ENCODE assay signal across 14 mouse cellular contexts in genomic region chr10:39639783-39640182, GRCm38 (mm10). TPM values are rescaled to one million over a fixed set of nuclear protein-coding genes. Genes with fewer than 3 reads are reported as not detected.
DNase-seq lines count a peak whose midpoint lies in the region; ATAC-seq lines count a peak whose summit lies in the region.
"Had no signal": no experiment of that assay in that cellular context is flagged by ENCODE, and none has a peak within 500 bp of the region (broad histone marks: within the 10 kb centered on the region; RNA-seq: fewer than 3 reads in every experiment).

No protein-coding gene starts in this region.

- no peak overlapping the region for H3K9ac ChIP-seq in kidney, embryonic 15.5 days
- no peak overlapping the region for H3K9ac ChIP-seq in hindbrain, embryonic 16.5 days (ENCODE audit: low read depth, low read length)
- H3K9ac ChIP-seq: forebrain, embryonic 15.5 days had no signal

- intact Hi-C loops in left cerebral cortex, postnatal 14 days (cut with DNase I) = no loop called here

- peak overlapping the region; percentile 78 for H3K27ac ChIP-seq in kidney, embryonic 15.5 days
- H3K27ac ChIP-seq in embryonic facial prominence, embryonic 10.5 days (replicated peaks) = peak overlapping the region; percentile 84
- no peak overlapping the region for H3K27ac ChIP-seq in hindbrain, embryonic 16.5 days (ENCODE audit: low read depth, low read length)
- H3K27ac ChIP-seq: forebrain, embryonic 15.5 days had no signal

- 65% methylated on average over 5 of the region's 5 CpGs for WGBS in kidney, embryonic 15.5 days
- WGBS in embryonic facial prominence, embryonic 10.5 days = 82% methylated on average over 5 of the region's 5 CpGs
- 93% methylated on average over 5 of the region's 5 CpGs for WGBS in hindbrain, embryonic 16.5 days

- H3K9me3 ChIP-seq in kidney, embryonic 15.5 days (replicated peaks) = no peaks in the 10 kb centered on the region
- no peaks in the 10 kb centered on the region for H3K9me3 ChIP-seq in embryonic facial prominence, embryonic 10.5 days
- H3K9me3 ChIP-seq in hindbrain, embryonic 16.5 days (ENCODE audit: control insufficient read depth, low read length) = no peaks in the 10 kb centered on the region
- H3K9me3 ChIP-seq: forebrain, embryonic 15.5 days; G1E had no signal

- ATAC-seq in kidney, embryonic 15.5 days (replicated peaks; ENCODE audit: low FRiP score) = no peak
- no peak for ATAC-seq in hindbrain, embryonic 16.5 days
- ATAC-seq: forebrain, embryonic 15.5 days had no signal

- no peak overlapping the region for H3K4me2 ChIP-seq in kidney, embryonic 15.5 days
- H3K4me2 ChIP-seq in hindbrain, embryonic 16.5 days (ENCODE audit: low read length) = no peak overlapping the region
- H3K4me2 ChIP-seq: forebrain, embryonic 15.5 days; liver, embryonic 11.5 days had no signal

- no peaks in the 10 kb centered on the region for H3K27me3 ChIP-seq in kidney, embryonic 15.5 days
- H3K27me3 ChIP-seq in embryonic facial prominence, embryonic 10.5 days (replicated peaks; ENCODE audit: low read depth, poor library complexity, severe bottlenecking) = no peaks in the 10 kb centered on the region
- H3K27me3 ChIP-seq in hindbrain, embryonic 16.5 days (replicated peaks; ENCODE audit: control insufficient read depth, insufficient read depth, low read length) = no peaks in the 10 kb centered on the region
- H3K27me3 ChIP-seq: forebrain, embryonic 15.5 days had no signal

- H3K36me3 ChIP-seq in kidney, embryonic 15.5 days = peaks cover 41% of the 10 kb centered on the region
- H3K36me3 ChIP-seq in embryonic facial prominence, embryonic 10.5 days (replicated peaks) = peaks cover 27% of the 10 kb centered on the region
- no peaks in the 10 kb centered on the region for H3K36me3 ChIP-seq in hindbrain, embryonic 16.5 days (ENCODE audit: control insufficient read depth, insufficient read depth, low read length)
- H3K36me3 ChIP-seq: G1E had no signal

- H3K4me1 ChIP-seq in kidney, embryonic 15.5 days = peaks cover 36% of the 10 kb centered on the region
- H3K4me1 ChIP-seq in embryonic facial prominence, embryonic 10.5 days = peaks cover 62% of the 10 kb centered on the region
- H3K4me1 ChIP-seq in hindbrain, embryonic 16.5 days (ENCODE audit: control insufficient read depth, insufficient read depth, low read depth, low read length) = peaks cover 10% of the 10 kb centered on the region

- H3K4me3 ChIP-seq in kidney, embryonic 15.5 days (replicated peaks) = no peak overlapping the region
- H3K4me3 ChIP-seq in embryonic facial prominence, embryonic 10.5 days = peak overlapping the region; percentile 30; the same call in 1 of the 2 replicates
- H3K4me3 ChIP-seq in hindbrain, embryonic 16.5 days (ENCODE audit: low read length) = no peak overlapping the region
- H3K4me3 ChIP-seq: forebrain, embryonic 15.5 days had no signal

- DNase-seq in adrenal gland, adult 2 months = peak; percentile 69
- no peak for DNase-seq in adrenal gland, adult 8-10 months
- DNase-seq in kidney, adult 11 months = no peak
- DNase-seq in embryonic facial prominence, embryonic 10.5 days (ENCODE audit: low spot score) = no peak
- peak; percentile 62 for DNase-seq in skeletal muscle tissue, adult 2 months (ENCODE audit: low read depth, low spot score)
- DNase-seq in left cerebral cortex, postnatal 14 days (ENCODE audit: low spot score in 2 of 2) = no peak
- DNase-seq: heart, postnatal 36 days; kidney, adult 2 months; thymus, adult 18-20 months had no signal

RNA-seq across cellular contexts. Expression of gene Traf3ip2, which starts 27.0 kb away (rescaled TPM):
- total RNA-seq in adrenal gland, adult 2 months (2021) = 10 to 100 TPM; 15.3 to 19.1 TPM
- polyA plus RNA-seq in adrenal gland, adult 2 months (2012; rRNA removed) = 20.2 and 24.2 TPM in 2 replicates
- total RNA-seq in adrenal gland, adult 8-10 months (2022) = 10 to 100 TPM; 16.5 to 28.8 (median 22.2) TPM
- 15.9 and 18.5 TPM in 2 replicates for polyA plus RNA-seq in kidney, embryonic 15.5 days (2015; fragmentation: Nextera tagmentation; extraction: Ambion mirVana)
- polyA plus RNA-seq in embryonic facial prominence, embryonic 10.5 days (2016; fragmentation: Nextera tagmentation; extraction: Ambion mirVana) = 12.9 and 14.8 TPM in 2 replicates
- 6.7 and 8.0 TPM in 2 replicates for polyA plus RNA-seq in hindbrain, embryonic 16.5 days (2015; fragmentation: Nextera tagmentation; extraction: Ambion mirVana)
- total RNA-seq in left cerebral cortex, postnatal 14 days (2021) = 1 to 10 TPM in 1 of 2 experiments, under 1 TPM in 1; 0.94 to 1.1 TPM

Comparison
In these comparisons a context has a peak if more than half of its experiments do, and no peak if none do; other contexts are left out.
1. DNase-seq: peak in adrenal gland, adult 2 months (single experiment) and skeletal muscle tissue, adult 2 months (single experiment); none in adrenal gland, adult 8-10 months (single experiment), kidney, adult 11 months (single experiment), embryonic facial prominence, embryonic 10.5 days (single experiment) and left cerebral cortex, postnatal 14 days (0 of 2).